Mouse (Mus musculus): ENCODE measurements around the gene Chpt1.
A peak's percentile ranks its signal among the peaks of the same experiment; 100 is the strongest.
"Not testable (repeated sequence)": the region's sequence is repeated elsewhere in the genome, so short reads cannot be mapped to it uniquely, and the experiment has no call there.

Gene Chpt1

DNA sequence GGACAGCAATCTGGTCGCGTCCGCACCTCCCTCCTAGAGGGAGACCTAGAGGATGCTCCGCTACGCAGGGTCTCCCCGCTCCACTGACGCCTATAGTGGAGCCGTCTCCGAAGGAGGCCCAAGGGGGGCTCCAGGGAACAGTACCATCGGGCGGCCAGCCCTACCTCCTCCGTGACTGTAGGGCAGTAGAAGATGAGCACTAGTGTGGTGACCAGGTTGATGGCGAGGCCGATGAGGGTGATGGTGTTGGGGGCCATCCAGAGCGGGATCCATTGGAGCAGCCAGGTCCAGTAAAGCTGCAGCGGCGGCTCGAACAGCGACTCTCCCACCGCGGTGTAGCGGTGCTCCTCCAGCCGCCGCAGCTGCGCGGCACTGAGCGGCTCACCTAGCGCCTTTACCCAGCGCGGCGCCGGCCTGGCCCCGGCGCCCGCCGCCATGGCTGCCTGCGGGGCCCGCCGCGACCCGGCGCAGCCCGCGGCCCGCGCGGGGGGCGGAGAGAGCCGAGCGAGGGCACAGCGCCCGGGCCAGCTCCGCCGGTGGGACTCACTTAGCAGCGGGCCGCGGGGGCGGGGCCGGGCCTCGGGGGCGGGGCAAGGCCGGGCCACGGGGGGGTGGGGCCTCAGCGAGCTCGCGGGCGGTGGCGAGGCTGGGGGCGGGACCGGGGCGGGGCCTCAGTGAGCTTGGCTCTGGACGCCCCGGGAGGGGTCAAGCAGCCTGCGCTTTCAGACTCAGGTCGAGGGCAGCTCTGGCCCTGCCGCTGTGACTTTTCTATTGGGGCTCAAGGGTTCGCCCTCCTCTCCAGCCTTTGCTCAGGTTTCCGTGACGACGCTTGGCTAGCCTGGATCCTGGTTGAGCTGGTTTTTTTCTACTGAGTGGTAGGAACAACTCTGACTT is at the start of gene Chpt1:
Chpt1 (minus strand) TSS at position 653 of the 894 bp plus-strand sequence.
- DNase-seq, result peak; percentile 91

DNA sequence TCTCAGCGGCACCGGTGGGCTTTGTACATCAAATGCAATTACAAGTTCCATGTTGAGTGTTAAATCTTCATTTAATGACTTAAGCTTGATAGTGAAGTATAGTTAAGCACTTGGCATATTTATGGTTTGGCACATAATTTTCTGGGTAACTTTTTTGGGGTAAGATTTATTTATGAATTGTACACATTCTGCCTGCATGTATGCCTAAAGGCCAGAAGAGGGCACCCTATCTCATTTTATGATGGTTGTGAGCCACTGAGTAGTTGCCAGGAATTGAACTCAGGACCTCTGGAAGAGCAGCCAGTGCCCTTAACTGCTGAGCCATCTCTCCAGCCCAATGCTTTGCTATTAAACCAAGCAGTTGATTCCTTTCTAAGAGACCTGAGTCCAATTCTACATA is 48.9 kb upstream of the Chpt1 start:
- no peak for DNase-seq

DNA sequence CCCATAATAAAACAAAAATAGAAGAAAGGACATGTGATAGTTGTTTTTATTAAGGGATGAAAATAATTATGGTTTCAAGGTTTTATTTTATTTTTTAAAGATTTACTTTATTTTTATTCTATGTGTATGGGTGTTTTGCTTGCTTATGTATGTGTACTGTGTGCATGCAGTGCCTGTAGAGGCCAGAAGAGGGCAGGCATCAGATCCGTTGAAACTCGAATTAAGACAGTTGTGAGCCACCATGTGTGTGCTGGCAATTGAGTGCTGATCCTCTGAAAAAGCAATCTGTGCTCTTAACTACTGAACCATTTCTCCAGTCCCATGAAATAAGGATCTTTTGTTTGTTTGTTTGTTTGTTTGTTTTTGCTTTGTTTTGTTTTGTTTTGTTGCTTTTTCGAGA is 46.4 kb upstream of the Chpt1 start:
- no peak for DNase-seq

DNA sequence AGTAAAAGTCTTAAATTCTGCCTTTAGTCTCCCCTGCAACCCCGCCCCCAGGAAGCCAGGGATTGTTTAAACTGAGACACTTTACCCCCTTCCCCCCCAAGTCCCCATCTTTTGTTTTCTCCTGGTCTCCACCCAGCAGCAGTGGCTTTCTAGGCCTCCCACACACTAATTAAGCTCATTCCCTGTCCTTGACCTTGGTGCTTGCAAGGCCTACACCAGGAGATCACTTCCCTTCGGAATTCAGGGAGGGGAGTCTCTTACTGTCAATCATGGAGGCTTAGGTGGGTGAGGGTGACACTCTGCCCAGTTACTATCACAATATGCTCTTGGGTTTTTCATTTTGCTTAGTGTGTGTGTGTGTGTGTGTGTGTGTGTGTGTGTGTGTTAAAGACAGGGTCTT is 43.8 kb upstream of the Chpt1 start:
- DNase-seq, result no peak

DNA sequence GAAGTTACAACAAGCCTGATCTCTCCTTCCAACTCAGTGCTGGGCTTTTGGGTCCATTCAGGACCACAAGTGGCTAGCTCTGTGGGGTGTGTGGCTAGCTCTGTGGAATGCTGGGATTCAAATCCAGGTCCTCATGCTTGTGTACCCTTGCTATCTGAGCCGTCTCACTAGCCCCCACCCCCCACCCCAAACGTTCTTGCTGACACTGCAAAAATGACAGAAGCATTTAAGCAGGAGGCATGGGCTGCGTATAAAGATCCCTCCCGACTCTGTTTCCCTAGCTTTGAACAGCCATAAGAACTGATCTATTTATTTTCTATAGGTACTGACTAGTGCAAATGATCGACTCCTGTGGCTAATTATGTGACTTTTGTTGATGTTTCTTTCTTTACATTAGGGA is 26.8 kb upstream of the Chpt1 start:
- no peak for DNase-seq

DNA sequence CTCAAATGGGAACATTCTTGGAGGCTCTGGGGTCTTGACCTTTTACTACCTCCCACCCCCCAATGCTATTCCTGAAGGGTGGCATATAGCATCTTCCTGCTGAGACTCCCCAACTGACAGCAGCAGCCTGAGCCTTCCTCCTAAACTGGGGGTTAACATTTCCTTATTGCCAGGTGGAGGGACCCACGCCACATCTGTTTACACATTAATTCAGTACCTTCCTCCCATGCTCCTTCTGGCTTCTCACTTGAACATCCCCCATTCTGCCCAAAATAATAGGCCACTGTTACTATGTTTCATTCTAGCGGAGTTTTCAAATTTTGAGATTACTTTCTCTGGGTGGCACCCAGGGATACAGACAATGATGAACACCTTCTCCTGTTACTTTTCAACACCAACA is 20.1 kb upstream of the Chpt1 start:
- DNase-seq, result no peak

DNA sequence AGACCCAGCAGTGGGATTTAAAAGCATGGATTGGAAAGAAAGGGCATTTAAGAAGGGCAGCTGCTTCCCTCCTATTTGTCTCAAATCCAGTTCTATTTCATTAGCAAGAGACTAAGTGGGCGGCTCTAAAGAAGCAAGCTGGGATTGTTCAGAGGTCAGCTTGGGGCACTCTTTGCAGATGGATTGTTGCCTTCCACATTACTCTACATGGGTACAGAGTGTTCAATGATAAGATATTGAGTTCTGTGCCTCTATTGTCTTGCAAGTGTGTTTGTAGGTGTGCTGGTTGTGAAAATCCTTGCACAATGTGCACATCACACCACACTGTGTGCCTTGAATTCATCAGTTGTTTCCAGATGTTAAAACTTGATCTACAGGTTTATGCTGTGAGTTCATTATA is 19.3 kb upstream of the Chpt1 start:
- DNase-seq, result no peak

DNA sequence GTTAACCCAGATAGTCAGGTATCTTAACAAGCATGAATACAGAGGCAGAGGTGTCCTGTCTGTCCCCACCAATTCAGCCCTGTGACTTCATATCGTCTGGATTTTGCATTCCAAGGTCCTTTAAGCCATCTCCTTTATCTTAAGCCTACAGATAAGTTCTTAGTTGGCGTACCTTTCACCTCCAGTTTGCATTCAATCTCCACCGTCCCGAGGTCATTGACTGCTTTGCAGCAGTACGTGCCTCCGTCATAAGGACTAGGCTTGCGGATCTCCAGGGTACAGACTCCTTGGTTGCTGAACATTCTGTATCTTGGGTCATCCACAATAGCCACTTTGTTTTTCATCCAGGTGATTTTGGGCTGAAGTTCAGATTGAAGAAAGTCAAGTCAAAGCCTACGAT is 18.9 kb upstream of the Chpt1 start:
- no peak for DNase-seq

DNA sequence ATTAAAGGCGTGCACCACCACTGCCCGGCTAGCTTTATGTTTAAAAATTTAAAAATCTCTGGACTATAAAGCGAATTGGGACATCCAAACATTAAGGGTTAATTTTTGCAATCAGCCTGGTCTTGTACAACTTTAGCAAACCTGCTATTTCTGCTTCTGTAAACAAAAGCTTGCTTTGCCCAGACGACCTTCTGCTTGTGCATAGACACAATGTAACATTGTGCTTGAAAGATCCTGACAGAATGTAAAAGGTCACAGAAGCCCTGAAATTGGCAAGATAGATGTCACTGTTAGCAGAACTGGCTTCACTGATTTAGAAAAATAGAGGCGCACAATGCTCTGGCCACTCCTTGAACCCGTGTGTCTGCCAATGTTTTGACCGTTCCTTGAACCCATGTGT is 11.2 kb upstream of the Chpt1 start:
- DNase-seq, result not testable (repeated sequence)

DNA sequence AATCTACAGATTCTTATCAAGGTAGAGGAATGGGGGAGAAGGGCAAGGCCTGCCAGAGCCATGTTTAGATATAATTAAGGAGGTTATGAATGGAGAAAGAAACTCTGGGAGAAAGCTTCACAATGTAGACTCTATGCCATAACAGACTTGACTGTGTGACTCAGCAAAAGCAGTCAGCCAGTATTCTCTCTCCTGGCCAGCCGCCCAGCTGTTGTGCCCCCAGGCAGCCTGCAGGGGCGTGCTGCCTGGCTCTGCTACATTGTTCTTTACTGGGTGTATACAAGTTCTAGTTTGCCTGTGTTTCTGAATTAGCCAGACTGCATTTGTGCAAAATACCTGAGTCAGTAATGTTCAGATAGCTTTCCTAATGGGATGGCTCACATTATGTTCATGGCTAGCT is 10.6 kb upstream of the Chpt1 start:
- peak; percentile 37 for DNase-seq

DNA sequence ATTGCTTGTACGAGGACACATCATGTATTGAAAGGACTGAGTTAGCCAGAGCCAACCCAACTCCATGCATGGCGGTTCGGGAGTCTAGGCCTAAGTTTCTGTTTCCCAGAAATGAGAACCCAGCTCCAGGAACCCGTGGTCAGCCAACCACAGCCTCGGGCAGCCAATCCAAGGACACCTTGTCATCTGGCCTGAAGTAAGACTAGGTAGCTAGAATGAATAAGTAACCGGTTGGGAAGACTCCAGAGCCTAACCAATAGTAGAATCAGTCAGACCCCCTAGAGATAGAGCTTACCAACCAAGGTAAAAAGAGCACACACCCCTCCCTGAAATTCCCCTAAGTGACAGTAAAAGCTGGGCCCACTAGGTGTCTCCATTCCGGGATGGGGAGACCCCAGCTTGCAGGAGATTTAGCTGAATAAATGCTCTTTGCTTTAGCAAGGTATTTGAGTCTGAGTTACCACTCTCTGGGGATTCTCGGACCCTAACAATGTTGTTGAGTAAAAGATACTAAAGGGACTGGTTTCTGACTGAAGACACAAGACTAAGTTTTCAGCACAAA is 9.8 kb upstream of the Chpt1 start:
- no peak for DNase-seq

DNA sequence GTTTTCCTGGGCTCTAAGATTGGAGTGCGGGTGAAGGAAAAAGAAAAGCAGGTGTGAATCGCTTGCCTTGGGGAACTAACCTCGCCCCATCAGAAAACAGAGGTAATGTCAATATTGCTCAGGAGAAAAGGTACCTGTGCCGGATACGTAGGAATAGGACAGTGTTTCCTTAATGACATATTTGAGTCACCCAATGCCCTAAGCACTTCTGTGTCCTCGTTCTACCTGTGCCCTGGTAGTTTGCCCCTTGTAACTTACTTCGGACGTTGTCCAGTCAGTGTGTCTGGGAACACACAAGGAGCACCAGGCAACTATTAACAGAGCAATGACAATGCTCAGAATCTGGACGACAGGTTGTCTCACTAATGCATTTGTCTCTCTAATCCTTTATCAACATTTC is 7.5 kb upstream of the Chpt1 start:
- no peak for DNase-seq

DNA sequence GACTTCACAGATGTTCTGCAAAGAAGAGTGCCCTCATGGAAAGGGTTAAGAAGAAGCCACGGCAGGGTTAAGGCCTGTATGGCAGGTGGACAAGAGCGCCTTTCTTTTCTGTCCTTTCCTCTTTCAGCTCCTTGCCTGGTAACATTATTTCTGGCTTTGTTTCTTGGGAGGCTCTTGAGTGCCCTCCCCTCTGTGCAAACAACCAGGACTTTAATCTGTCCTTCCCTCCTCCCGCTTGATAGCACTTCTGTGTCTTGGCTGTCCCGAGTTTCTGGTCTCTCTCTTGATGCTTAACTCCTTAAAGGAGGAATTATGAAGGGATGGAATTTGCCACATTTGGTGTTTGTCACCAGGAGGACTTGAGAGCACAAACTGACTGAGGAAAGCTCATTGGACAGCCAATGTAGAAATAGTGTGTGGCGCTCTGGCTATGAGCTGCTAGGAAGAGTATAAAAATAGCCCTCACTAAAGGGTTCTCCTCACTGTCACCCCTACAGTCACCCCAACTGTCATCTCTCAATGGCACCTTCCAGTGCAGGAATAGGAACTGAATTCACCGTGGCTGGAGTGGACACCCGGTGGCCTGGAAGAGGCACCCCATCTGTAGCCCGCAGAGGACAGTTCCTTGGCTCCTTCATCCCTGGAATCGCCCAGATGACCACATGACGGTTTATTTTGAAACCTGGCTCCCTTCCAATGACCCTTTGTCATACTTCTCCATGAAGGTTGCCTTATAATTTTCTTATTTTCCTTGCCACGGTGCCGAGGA is 6.8 kb upstream of the Chpt1 start:
- DNase-seq, result no peak

DNA sequence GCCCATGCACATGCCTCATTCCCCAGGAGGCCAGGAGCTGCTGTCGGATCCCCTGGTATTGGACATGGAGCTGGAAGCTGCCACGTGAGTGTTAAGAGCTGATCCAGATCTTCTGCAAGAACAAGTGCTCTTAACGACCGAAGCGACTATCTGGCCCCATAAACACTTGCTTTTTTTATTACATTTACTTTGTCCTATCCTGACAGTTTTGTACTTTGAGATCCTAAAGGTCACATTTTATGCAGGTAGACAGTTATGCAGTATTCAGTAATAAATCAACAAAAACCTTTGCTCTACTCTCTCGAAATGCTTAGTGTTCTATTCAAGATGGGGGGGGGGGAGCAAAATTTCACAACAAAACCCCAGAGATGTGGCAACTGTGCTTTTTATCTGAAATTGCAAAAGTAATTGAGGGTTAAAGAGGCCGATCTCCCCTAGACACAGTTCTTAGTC is 3.8 kb upstream of the Chpt1 start:
- no peak for DNase-seq

DNA sequence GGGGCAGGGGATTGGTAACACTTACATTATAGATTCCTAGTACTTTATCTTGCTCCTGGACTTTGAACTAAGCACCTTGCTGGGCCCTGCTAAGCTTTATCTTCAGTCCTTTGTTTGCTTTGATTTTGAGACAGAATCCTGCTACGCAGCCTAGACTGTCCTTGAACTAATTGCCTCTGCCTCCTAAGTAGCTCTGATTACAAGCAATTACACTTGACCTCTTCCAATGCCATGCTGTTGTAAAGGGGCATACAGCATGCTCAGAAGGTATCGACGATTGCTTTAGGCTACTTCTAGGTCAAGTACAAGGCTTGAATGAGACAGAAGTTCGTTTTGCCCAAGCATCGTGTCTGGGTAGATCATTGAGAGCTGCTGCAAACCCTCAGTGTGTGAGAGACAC is 1.4 kb upstream of the Chpt1 start:
- peak; percentile 14 for DNase-seq

DNA sequence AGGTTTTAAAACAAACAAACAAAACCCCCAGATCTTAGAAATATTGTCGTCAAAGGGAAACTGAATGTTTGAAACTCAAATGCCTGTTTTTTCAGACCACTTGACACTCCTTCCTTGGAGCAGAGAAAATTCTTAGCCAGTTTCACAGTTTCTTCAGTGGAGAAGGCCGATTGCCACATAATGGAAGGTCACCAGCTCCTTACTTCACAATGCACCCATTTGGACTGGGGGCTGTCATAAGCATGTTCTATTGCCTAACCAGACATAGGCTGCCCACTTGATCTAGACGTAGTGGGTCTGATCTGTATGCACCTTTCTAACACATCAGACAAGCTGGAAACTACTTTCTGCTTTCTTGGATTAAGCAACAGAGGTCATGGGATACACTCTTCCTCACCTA is 608 bp upstream of the Chpt1 start:
- no peak for DNase-seq

DNA sequence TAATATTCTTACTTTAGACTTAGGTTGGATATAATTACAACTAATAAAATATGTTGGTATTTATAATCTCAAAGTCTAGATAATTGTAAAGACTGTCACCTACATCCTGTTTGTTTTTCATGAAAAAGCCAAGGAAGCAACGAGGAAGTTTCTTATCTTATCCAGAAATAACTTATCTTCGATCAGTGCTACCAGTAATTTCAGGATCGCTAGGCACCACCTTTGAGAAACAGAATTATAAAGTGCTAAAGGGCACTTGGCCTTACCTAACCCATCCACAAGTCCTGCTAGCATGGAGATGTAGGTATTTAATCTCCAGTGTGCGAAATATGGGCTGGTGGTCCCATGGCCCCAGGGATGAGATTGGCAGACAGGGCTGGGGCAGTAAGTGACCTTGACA is 954 bp downstream of the Chpt1 start:
- DNase-seq, result no peak

DNA sequence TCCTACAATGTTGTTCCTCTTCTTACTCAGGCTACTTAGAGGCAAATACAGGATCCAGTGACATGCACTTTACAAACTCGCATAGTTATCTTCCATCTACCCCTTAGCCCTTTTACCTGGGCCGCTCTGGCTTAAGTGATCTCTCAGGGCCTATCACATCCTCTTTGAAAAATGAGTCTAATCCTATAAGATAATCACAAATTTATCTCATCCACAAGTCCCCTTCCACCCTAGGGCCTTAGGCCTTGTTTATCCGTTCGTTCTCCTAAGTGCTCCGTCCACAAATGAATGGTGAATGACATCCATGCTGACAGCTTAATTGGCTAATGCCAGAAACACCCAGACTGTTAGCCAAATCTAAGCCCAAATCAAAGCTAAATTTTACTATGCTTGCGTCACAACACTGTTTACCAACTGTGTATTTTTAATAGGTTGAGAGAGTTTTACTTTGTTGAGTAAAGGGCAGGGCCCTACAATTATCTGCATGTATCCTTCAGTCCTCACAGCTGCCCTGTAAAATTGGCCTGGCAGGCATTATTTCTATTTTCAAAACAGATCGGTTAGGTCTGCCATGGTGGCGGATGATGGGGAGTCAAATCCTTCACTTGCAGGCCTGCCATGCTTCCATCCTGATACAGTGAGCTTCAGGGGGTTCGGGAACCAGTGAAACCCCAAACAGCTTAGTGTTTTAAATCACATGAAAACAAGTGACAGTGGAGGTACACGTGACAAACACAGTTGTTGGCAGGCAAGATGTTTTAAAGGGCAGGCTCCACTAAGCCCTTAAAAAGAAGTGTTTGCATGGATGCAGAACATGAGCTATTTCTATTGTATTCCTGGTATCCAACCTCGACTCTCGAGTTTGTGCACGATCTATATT is 1.7 kb downstream of the Chpt1 start:
- DNase-seq, result no peak

DNA sequence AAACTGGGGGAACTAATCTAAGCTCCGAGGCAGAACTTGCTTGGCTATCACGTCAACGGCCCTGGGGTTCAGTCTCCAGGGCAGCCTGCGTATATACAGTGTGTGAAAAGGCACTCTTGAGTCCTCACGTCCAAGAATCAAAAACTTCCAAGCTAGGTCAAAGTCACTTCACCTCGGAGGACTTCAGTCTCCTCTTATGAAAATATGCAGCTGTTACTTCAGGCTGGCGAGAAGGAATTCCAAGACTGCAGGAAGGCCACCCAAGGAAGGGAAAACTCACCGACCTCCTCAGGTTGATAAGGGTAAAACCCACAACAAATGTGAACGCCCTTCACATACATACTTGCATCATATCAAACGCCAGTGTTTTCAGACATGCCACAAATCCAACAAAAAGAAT is 2.5 kb downstream of the Chpt1 start:
- no peak for DNase-seq

DNA sequence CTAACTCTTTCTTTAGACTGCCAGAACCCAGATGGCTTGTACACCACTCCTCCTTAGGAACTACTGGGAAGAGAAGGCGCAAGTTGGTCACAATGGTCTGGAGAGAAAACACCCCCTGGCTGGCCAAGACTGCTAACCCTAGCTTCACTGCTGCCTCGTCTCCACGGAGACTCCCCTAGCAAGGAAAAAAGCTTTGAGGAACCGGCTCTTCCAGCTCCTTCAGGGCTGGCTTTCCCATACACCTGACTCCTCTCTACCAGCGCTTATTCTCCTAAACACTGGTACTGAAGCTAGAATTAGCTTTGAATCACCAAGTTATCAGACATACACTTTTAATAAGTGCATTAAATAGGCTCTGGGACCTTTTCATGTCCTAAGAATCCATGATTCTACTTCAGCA is 3.9 kb downstream of the Chpt1 start:
- no peak for DNase-seq

DNA sequence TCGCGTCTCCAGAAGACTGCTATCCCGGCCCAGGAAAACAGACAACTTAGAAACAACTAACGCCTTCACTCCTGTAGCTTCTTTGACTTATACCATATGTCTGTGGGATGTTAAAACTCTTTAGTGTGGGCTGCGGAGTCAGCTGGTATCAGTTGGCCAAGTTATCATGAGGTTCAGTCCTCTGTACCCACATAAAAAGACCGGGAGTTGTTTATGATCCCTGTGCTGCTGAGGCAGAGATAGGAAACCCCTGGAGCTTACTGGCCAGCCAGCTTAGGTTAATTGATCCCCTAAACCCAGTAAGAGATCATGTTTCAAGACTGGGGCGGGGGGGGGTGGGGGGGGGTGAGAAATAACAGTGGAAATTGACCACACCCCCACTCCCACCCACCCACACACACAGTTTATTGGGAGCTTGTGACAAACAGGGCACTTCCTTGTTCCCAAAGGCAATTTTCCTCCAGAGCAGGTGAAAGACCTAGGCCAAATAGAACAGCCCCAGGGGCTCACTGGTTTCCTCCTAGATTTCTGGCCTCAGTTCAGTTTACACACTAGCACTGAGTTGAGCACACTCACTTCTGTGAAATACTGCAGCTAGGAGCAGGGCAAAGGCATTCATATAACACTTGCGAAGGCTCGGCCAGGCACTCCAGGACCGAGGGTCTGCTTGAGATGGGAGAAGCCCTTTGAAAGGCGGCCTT is 6.9 kb downstream of the Chpt1 start:
- no peak for DNase-seq

DNA sequence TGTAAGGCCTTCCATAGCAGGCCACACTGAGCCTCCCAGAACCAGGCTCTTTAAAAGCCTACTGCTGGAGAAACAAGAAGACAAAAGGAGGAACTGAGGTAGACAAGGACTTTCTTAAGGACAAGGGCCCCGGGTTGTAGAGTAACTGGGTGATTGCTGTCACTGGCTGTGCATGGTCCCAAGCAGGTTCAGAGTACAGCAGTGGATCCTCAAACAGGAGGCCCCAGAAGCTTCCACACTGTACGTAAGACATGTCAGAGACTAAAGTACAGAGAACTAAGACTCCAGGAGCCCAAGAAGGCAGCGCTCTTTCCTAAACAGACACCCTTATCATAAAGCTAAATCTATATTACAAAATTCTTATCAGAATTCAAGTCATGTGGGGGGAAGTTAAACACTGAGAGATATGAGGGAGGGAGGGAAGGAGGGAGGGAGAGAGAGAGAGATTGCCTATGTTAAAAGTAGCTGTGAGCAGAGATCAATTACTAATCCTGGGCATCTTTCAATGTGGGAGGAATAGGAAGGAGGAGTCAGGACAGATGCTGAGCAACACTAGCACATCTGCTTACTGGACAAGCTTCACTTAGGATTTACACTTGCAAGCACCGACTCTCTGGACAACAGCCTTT is 8.8 kb downstream of the Chpt1 start:
- DNase-seq, result no peak

Data from retina, postnatal 1 day (tissue).